Mouse (Mus musculus): Measurements from ENCODE around the gene Idh3a. TPM values are rescaled to one million over a fixed set of nuclear protein-coding genes. Genes with fewer than 3 reads are reported as not detected.

Gene Idh3a
- total and polyA plus RNA-seq, 3 experiments: 160 to 282 (median 205) TPM

DNA sequence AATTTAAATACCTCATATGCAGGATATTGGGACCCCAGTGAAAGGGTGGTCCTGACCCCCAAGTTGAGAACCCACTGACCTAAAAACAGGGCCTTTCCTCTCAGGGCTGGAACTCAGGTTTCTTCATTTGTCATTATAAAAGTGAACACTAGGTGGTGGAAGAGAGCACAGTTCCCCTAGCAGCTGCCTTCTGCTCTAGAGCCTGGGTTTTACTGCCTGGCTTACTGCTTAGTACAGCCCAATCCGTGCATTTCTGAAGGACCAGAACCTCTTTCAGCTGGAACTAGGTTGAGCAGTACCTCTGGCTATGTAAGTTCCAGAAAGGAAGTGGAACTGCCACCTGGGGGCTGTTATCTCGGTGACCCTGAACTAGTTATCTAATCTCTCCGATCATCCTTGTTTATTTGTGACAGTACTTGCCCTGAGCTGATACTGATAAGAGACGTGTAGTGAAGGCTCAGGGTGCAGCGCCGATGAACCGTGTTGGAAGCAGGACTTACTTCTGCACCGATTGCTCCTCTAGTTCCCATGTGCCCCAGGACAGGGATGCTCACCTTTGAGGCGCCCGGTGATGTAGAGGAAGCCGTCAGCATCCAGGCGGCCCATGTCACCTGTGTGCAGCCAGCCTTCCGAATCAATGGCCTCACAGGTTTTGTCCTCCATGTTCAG, 28.2 kb downstream of the Idh3a start (continued):
- TF ChIP-seq EP300 (IDR thresholded peaks at IDR 0.05; ENCODE audit: low read depth in 1 of 2, low read length in 2 of 2): 0 out of 4 replicates have a peak, but pooled peaks have one; percentile 19 to 29
- TF ChIP-seq UBTF (IDR thresholded peaks at IDR 0.05; ENCODE audit: borderline replicate concordance, insufficient read depth, low read depth, low read length): no peak
- TF ChIP-seq USF2 (IDR thresholded peaks at IDR 0.05; ENCODE audit: borderline replicate concordance in 1 of 2, insufficient read depth in 1 of 2, low read depth in 1 of 2, low read length in 2 of 2): no peak
- no peak for TF ChIP-seq HCFC1 (IDR thresholded peaks at IDR 0.05; ENCODE audit: low read depth, low read length)
- TF ChIP-seq JUND (IDR thresholded peaks at IDR 0.05; ENCODE audit: low read depth, low read length): no peak
- TF ChIP-seq E2F4 (IDR thresholded peaks at IDR 0.05; ENCODE audit: borderline replicate concordance, low read depth, low read length): no peak
- TF ChIP-seq MAZ (IDR thresholded peaks at IDR 0.05; ENCODE audit: low read depth, low read length): no peak
- no peak for TF ChIP-seq CHD1 (IDR thresholded peaks at IDR 0.05; ENCODE audit: low read depth, low read length)

DNA sequence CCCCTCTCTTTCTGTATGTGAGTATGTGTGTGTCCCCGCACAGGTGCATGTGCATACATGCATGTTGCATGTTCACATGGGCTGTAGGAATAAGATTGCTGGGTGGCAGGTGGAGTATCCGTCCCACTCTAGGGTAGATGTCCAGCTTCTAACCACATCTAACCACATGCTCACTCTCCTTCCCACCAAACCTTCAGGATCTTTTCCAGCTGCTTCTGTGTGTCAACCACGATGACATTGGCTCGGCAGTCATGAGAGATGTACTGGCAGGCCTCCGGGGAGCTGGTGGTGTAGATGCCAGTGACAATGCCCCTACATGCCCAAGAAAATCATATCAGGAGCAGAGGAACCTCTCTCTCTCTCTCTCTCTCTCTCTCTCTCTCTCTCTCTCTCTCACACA, 41.1 kb downstream of the Idh3a start:
- Histone ChIP-seq H3K27me3 (ENCODE audit: control insufficient read depth in 1 of 2, insufficient read depth in 2 of 2, low read length in 2 of 2) (no peaks in the 10 kb centered on the region), H3K9me3 (replicated peaks; ENCODE audit: insufficient read depth, low read length) (no peaks in the 10 kb centered on the region), H3K4me3 (ENCODE audit: control insufficient read depth in 1 of 2, insufficient read depth in 1 of 2, low read depth in 2 of 2, low read length in 2 of 2) (no peak overlapping the region), H3K9ac (ENCODE audit: control insufficient read depth, low read depth, low read length, poor library complexity, severe bottlenecking) (no peak overlapping the region), H3K79me2 (ENCODE audit: control insufficient read depth, insufficient read depth, low read length, poor library complexity) (no peaks in the 10 kb centered on the region), H3K4me1 (ENCODE audit: control insufficient read depth in 1 of 2, insufficient read depth in 2 of 2, low read length in 2 of 2) (peaks cover 0 to 9% of the 10 kb centered on the region in 2 experiments; a peak in 2 of 4 replicates), H3K27ac (ENCODE audit: control insufficient read depth, low read depth, low read length) (no peak overlapping the region), H3K36me3 (ENCODE audit: control insufficient read depth in 1 of 2, insufficient read depth in 2 of 2, low read length in 2 of 2) (peaks cover 0 to 4% of the 10 kb centered on the region in 2 experiments; a peak in 2 of 4 replicates)
- no peak for TF ChIP-seq NRF1 (IDR thresholded peaks at IDR 0.05; ENCODE audit: insufficient read depth, low read depth, low read length, poor library complexity, severe bottlenecking)
- no peak for TF ChIP-seq POLR2AphosphoS2 (IDR thresholded peaks at IDR 0.05; ENCODE audit: low read length)
- TF ChIP-seq NELFE (IDR thresholded peaks at IDR 0.05; ENCODE audit: low read depth, low read length): no peak
- TF ChIP-seq KAT2A (conservative IDR thresholded peaks at IDR 0.05; ENCODE audit: low read depth, low read length): no peak
- no peak for TF ChIP-seq ZKSCAN1 (IDR thresholded peaks at IDR 0.05; ENCODE audit: low read depth, low read length)
- TF ChIP-seq CHD2 (IDR thresholded peaks at IDR 0.05; ENCODE audit: low read length): no peak
- no peak for TF ChIP-seq TAL1 (IDR thresholded peaks at IDR 0.05; ENCODE audit: low read length)
- no peak for TF ChIP-seq RCOR1 (IDR thresholded peaks at IDR 0.05; ENCODE audit: low read depth, low read length)
- DNase-seq (ENCODE audit: low read depth, low spot score): no peak

DNA sequence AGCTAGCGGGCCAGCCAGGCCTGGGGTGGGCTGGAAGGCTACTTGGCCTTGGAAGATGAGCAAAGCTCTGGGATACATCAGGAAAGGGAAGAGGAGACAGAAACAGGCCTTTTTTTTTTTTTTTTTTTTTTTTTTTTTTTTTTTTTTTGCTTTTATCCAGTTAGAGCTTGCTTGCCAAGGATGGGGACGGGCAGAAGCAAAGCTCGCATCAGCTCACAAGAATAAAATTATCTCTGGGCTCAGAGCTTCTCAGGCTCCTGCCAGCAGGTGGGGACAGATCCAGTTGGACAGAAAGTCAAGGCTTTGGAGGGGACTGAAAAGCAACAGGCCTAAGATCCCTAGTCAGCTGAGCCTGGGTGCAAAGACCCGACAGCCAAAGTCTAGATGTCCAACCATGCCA, 42.6 kb downstream of the Idh3a start:
- Histone ChIP-seq H3K36me3 (ENCODE audit: control insufficient read depth in 1 of 2, insufficient read depth in 2 of 2, low read length in 2 of 2) (peaks cover 0 to 4% of the 10 kb centered on the region in 2 experiments; a peak in 2 of 4 replicates), H3K4me1 (ENCODE audit: control insufficient read depth in 1 of 2, insufficient read depth in 2 of 2, low read length in 2 of 2) (peaks cover 0 to 9% of the 10 kb centered on the region in 2 experiments; a peak in 2 of 4 replicates), H3K79me2 (ENCODE audit: control insufficient read depth, insufficient read depth, low read length, poor library complexity) (no peaks in the 10 kb centered on the region), H3K27ac (ENCODE audit: control insufficient read depth, low read depth, low read length) (no peak overlapping the region), H3K9me3 (replicated peaks; ENCODE audit: insufficient read depth, low read length) (no peaks in the 10 kb centered on the region), H3K4me3 (ENCODE audit: control insufficient read depth in 1 of 2, insufficient read depth in 1 of 2, low read depth in 2 of 2, low read length in 2 of 2) (no peak overlapping the region), H3K9ac (ENCODE audit: control insufficient read depth, low read depth, low read length, poor library complexity, severe bottlenecking) (no peak overlapping the region), H3K27me3 (ENCODE audit: control insufficient read depth in 1 of 2, insufficient read depth in 2 of 2, low read length in 2 of 2) (no peaks in the 10 kb centered on the region)
- no peak for DNase-seq (ENCODE audit: low read depth, low spot score)
- TF ChIP-seq CHD1 (IDR thresholded peaks at IDR 0.05; ENCODE audit: low read depth, low read length) (no peak), MXI1 (IDR thresholded peaks at IDR 0.05; ENCODE audit: low read depth, low read length) (no peak), RCOR1 (IDR thresholded peaks at IDR 0.05; ENCODE audit: low read depth, low read length) (no peak), ZMIZ1 (IDR thresholded peaks at IDR 0.05; ENCODE audit: low read depth, low read length) (no peak), EP300 (IDR thresholded peaks at IDR 0.05; ENCODE audit: low read depth in 1 of 2, low read length in 2 of 2) (no peak), SIN3A (IDR thresholded peaks at IDR 0.05; ENCODE audit: low read length) (no peak), POLR2A (IDR thresholded peaks at IDR 0.05; ENCODE audit: control insufficient read depth in 1 of 2, insufficient read depth in 1 of 2, low read depth in 1 of 2, low read length in 2 of 2, poor library complexity in 1 of 2) (no peak), NELFE (IDR thresholded peaks at IDR 0.05; ENCODE audit: low read depth, low read length) (no peak), MYC (IDR thresholded peaks at IDR 0.05; ENCODE audit: low read depth, low read length) (no peak), UBTF (IDR thresholded peaks at IDR 0.05; ENCODE audit: borderline replicate concordance, insufficient read depth, low read depth, low read length) (no peak), USF1 (IDR thresholded peaks at IDR 0.05; ENCODE audit: low read depth, low read length) (no peak), TBP (IDR thresholded peaks at IDR 0.05; ENCODE audit: low read depth, low read length) (no peak)

Data from MEL (cell line).